Mouse (Mus musculus): Measurements from ENCODE around the gene Crls1.

The Crls1 gene

DNA sequence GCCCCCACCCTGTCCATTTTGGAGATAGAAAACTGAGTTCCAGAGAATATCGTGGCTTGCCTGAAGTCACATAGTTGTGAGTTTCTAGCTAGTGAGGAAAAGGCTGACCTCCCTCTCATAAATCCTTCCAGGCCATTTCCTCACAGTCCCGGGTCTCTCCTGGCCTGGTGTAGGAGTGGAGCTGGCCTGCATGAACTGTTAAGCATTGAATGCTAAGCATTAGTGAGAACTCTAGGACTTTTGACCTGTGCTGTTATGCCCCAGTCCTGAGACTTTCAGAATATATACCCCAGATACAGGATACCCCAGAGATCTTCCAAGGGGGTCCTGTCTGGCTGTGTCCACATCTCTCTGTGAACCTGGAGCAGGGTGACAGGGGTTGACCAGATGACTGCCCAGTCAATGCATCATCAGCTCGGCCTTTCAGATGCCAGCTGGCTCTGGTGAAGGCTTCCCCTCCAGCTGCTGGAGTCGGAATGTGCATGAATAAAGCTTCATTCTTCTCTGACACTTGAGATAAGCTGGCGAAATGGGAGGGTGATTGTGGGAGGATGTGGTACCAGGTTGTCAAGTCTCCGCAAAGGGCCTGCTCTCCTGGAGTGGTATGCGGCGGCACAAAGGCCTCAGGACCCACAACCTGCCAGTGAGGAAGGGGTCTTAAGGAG, 38.0 kb downstream of the Crls1 start:
- DNase-seq (ENCODE audit: low spot score in 2 of 2) = no peak

GRCm38 (mm10) chr2:132885312-132885711, 38.8 kb downstream of the Crls1 start:
- no peak for DNase-seq (ENCODE audit: low spot score in 2 of 2)

- no peak for DNase-seq (ENCODE audit: low spot score in 2 of 2)
Measured at GRCm38 (mm10) chr2:132893826-132894225, 47.4 kb downstream of the Crls1 start.

DNA sequence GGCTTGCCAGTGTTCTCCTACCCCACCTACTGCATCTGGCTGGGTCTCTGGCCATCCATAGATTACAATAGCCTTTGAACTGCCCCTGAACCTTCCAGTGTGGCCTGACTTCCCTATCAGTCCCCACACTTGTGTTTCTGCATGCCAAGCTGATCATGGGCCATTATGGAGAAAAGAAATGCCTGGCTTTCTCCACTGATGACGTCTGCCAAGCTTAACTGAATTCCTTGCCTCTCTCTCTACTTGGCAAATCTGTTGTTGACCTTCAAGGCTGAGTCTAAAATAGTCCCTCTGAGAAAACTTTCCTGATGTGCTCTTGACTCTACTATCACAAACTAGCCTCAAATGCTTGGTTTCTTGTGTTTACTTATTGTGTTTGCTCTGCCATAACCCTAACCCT, 51.7 kb downstream of the Crls1 start:
- no peak for DNase-seq (ENCODE audit: low spot score in 2 of 2)

- DNase-seq (ENCODE audit: low spot score in 2 of 2) = no peak
Measured at GRCm38 (mm10) chr2:132900596-132900995, 54.1 kb downstream of the Crls1 start.

DNA sequence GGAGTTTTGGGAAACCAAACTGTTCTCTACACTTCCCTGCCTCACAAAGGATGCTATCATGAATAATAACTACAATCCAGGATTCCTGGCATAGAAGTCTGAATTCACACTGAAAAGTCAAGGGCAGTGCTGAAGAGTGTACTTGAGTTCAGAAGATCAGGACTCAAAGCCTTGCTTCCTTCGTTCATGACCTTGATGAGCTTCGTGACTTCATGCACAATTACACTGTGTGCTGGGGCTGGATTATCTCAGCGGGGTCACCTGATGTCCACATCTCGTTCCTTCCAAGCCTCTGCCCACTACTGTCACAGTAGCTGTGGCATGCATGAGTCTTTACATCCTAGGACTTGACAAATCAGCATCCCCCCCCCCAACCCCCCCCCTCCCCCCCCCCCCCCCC, 55.2 kb downstream of the Crls1 start:
- DNase-seq (ENCODE audit: low spot score in 2 of 2) = no peak

- DNase-seq (ENCODE audit: low spot score in 2 of 2) = no peak
Measured at GRCm38 (mm10) chr2:132902056-132902455, 55.6 kb downstream of the Crls1 start.

- DNase-seq (ENCODE audit: low spot score in 2 of 2) = peak in 1 of 2 experiments; percentile 36
Measured at GRCm38 (mm10) chr2:132903498-132903897, 57.0 kb downstream of the Crls1 start.

- no peak for DNase-seq (ENCODE audit: low spot score in 2 of 2)
Measured at GRCm38 (mm10) chr2:132904961-132905360, 58.5 kb downstream of the Crls1 start.

- peak in 1 of 2 experiments; percentile 45 for DNase-seq (ENCODE audit: low spot score in 2 of 2)
Measured at GRCm38 (mm10) chr2:132906763-132907162, 60.3 kb downstream of the Crls1 start.

GRCm38 (mm10) chr2:132914785-132915184, 68.3 kb downstream of the Crls1 start:
- no peak for DNase-seq (ENCODE audit: low spot score in 2 of 2)
